Mouse (Mus musculus) bone marrow, adult 2 months (tissue): Measurements from ENCODE around the gene Lsm6. TPM values are rescaled to one million over a fixed set of nuclear protein-coding genes. Genes with fewer than 3 reads are reported as not detected.

ENCODE experiments used
- H3K27ac ChIP-seq: fragments of 200-500 bp; 2 replicates; pipeline ENCODE4 v1.5.1; 2012; ENCODE audit warnings: low read depth, mild to moderate bottlenecking, control low read depth, inconsistent platforms, low read length; ENCODE audit not compliant: control insufficient read depth, poor library complexity, insufficient read depth
- H3K4me1 ChIP-seq: fragments of 200-500 bp; 2 replicates; pipeline ENCODE4 v1.6.1; 2011; ENCODE audit warnings: low read length; ENCODE audit not compliant: control insufficient read depth, insufficient read depth
- H3K4me3 ChIP-seq: fragments of 200-500 bp; replicated peaks from 2 replicates; pipeline ENCODE3; 2011; ENCODE audit warnings: mild to moderate bottlenecking, low read depth, low read length, control low read depth; ENCODE audit not compliant: control insufficient read depth
- CTCF ChIP-seq: fragments of 200-500 bp; IDR thresholded peaks from 2 replicates; pipeline ENCODE4 v1.5.1; 2011; ENCODE audit warnings: low read length, control low read depth; ENCODE audit not compliant: control insufficient read depth, insufficient read depth
- POLR2A ChIP-seq: fragments of 200-500 bp; IDR thresholded peaks from 2 replicates; pipeline ENCODE4 v1.6.1; 2011; ENCODE audit warnings: low read depth, mild to moderate bottlenecking, control low read depth, low read length, borderline replicate concordance; ENCODE audit not compliant: control insufficient read depth
- WGBS: fragments of 180-500 bp; shearing (Covaris S2); methylation state at CpG from one replicate; pipeline ENCODE4 v1.1.7; 2018; 5-methylcytosine and 5-hydroxymethylcytosine counted together
- polyA plus RNA-seq: library from polyadenylated mRNA; stranded (reverse); fragments of >200 nt; gene quantifications from 2 replicates; pipeline ENCODE4 v1.2.4, GENCODE M21; 2011; ENCODE audit warnings: low replicate concordance; ENCODE audit not compliant: missing spikeins, insufficient read depth, insufficient read length

The Lsm6 gene
- polyA plus RNA-seq, 1 experiment, result 144 TPM

- TF ChIP-seq POLR2A (no peak), CTCF (no peak)
- Histone ChIP-seq H3K27ac (no peak overlapping the region), H3K4me3 (no peak overlapping the region), H3K4me1 (no peaks in the 10 kb centered on the region; the same call in 1 of the 2 replicates)
- 60% methylated on average over 7 of the region's 7 CpGs for WGBS
Measured at GRCm38 (mm10) chr8:78811748-78812147, 9.2 kb downstream of the Lsm6 start.

DNA sequence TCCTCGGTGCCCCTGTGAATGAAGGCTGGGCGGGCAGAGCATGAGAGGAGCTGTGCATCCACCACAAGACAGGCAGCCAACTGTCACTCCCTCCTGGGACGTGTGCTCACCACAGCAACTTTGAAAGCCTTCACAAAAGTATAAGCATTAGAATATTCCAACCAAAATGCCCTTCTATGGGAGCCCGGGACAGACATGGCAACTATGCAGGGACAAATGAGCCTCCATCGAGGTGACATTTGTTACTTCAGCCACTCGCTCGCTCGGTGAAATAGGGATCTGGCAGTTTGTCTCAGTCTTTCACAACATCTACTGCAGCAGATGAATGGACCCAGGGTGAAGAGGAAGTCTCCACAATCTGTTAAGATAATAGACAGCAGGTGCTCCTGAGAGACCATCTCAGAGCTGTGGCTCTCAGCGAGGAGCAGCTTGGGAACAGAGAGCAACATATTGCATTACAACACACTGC, 10.7 kb downstream of the Lsm6 start:
- Histone ChIP-seq H3K4me1 (no peaks in the 10 kb centered on the region; the same call in 1 of the 2 replicates), H3K27ac (0 out of 2 replicates have a peak overlapping the region, but pooled peaks have one; percentile 48), H3K4me3 (no peak overlapping the region)
- 35% methylated on average over 9 of the region's 9 CpGs for WGBS
- TF ChIP-seq POLR2A (no peak), CTCF (no peak)

DNA sequence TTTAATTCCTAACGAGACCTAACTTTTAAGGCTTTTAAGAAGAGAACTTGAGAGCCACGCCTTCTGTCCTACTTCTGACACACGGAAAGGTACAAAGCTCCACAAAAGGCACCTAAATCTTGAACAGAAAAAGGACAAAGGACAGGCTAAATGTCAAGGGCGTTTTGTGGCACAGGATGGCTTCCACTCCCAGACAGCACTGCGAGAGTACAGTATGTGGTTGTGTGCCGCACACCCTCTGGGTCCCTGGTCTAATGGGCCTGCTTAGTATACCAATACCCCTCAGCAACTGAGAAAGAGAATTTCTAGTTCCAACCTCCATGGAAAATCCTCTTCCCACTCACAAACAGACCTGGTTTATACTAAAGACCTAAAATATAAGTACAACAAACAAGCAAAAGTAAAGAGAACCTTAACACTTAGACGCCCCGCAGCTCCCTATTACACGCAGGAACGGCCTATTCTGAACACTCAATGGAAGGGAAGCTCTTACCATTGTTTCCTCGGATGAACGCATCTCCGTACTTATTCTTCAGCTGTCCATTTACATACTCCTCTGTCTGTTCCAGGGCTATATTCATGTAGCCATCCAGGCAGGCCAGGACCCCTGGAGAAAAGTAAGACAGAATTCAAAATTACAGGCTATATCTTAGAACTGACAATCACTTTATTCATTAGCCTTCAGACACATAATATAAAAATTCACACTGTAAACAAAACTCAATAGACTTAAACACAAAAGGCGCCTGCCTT, 11.3 kb downstream of the Lsm6 start:
- Histone ChIP-seq H3K4me1 (no peaks in the 10 kb centered on the region; the same call in 1 of the 2 replicates), H3K4me3 (no peak overlapping the region), H3K27ac (no peak overlapping the region)
- WGBS, result 87% methylated on average over 14 of the region's 14 CpGs
- TF ChIP-seq CTCF, result no peak
- no peak for TF ChIP-seq POLR2A

- Histone ChIP-seq H3K4me1 (no peaks in the 10 kb centered on the region; the same call in 1 of the 2 replicates), H3K27ac (no peak overlapping the region), H3K4me3 (no peak overlapping the region)
- WGBS, result 86% methylated on average over 2 of the region's 2 CpGs
- TF ChIP-seq POLR2A (no peak), CTCF (no peak)
Measured at GRCm38 (mm10) chr8:78808888-78809287, 12.1 kb downstream of the Lsm6 start.

GRCm38 (mm10) chr8:78808439-78808838, 12.5 kb downstream of the Lsm6 start:
- WGBS, result 87% methylated on average over 5 of the region's 5 CpGs
- no peaks in the 10 kb centered on the region; the same call in 1 of the 2 replicates for H3K4me1 ChIP-seq
- no peak overlapping the region for H3K27ac ChIP-seq
- no peak for TF ChIP-seq CTCF
- no peak for TF ChIP-seq POLR2A
- no peak overlapping the region for H3K4me3 ChIP-seq

DNA sequence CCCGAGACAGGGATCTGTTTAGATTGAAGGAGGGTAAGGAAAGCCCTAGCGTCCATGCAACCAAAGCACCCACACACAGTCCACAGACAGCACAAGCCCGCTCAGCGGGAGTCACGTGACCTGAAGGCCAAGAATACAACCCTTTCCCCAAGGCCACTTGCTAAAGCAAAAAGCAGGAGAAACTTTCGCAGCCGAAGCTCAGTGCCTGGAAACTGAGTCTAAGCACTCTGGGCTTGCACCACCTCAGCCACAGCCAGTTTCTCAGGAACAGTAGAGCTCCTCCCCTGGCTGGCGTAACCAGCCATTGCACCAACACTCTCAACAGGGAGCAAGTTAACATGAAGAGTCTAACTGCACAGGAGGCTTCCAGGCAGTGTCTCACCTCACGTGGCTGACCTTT, 13.7 kb downstream of the Lsm6 start:
- 59% methylated on average over 9 of the region's 9 CpGs for WGBS
- H3K4me1 ChIP-seq, result no peaks in the 10 kb centered on the region; the same call in 1 of the 2 replicates
- peak overlapping the region; percentile 24 for H3K4me3 ChIP-seq
- no peak overlapping the region for H3K27ac ChIP-seq
- peak; percentile 6; the same call in 1 of the 2 replicates for TF ChIP-seq CTCF
- no peak for TF ChIP-seq POLR2A

DNA sequence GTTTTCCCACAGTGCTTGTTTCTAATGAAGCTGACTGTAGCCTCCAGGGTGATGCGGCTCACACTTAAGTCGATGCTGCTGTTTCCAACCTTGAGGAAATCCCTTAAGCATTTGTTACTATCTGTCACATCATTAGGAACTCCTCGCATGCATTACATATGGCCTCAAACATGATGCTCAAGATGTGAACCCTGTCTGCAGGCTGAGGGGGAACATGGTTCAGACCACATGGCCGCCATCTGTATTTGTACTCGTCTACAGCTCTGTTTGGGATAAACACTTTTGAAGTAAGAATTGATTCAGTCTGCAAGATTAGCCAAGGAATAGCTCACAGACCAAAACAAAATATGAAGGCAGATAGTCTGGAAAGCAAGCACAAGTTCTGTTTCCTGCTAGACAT, 14.9 kb downstream of the Lsm6 start:
- Histone ChIP-seq H3K4me3 (no peak overlapping the region), H3K4me1 (no peaks in the 10 kb centered on the region; the same call in 1 of the 2 replicates), H3K27ac (no peak overlapping the region)
- 91% methylated on average over 5 of the region's 5 CpGs for WGBS
- TF ChIP-seq POLR2A, result no peak
- TF ChIP-seq CTCF, result no peak

GRCm38 (mm10) chr8:78801201-78801600, 19.7 kb downstream of the Lsm6 start:
- Histone ChIP-seq H3K4me1 (no peaks in the 10 kb centered on the region), H3K4me3 (no peak overlapping the region), H3K27ac (no peak overlapping the region)
- 90% methylated on average over 6 of the region's 6 CpGs for WGBS
- TF ChIP-seq CTCF (no peak), POLR2A (no peak)
